Mouse (Mus musculus): ENCODE results near the gene Hist1h1t.

GRCm38 (mm10) chr13:23724239-23724638 is 28.6 kb downstream of the Hist1h1t start:
- TF ChIP-seq CTCF (IDR thresholded peaks at IDR 0.05; ENCODE audit: borderline replicate concordance, insufficient read depth, low read length) (no peak), POLR2A (IDR thresholded peaks at IDR 0.05; ENCODE audit: low read depth, low read length) (no peak)
